Mouse (Mus musculus) lung, embryonic 15.5 days (tissue): ENCODE measurements around the gene Palld. TPM values are rescaled to one million over a fixed set of nuclear protein-coding genes. Genes with fewer than 3 reads are reported as not detected.

Experiments
- ATAC-seq: fragments of 200-750 bp; cut with Nextera tagmentation; 2 replicates; pipeline ENCODE4 v1.8.0; 2017; ENCODE audit warnings: moderate number of reproducible peaks, borderline replicate concordance; ENCODE audit not compliant: low FRiP score, low TSS enrichment; ENCODE audit errors: extremely low read depth
- H3K27ac ChIP-seq: fragments of 300-500 bp; sonication (generic); 2 replicates; pipeline ENCODE4 v1.5.1; 2015; ENCODE audit warnings: moderate library complexity, mild to moderate bottlenecking, inconsistent platforms
- H3K27me3 ChIP-seq: fragments of 300-500 bp; sonication (generic); 2 replicates; pipeline ENCODE4 v1.6.1; 2015; ENCODE audit warnings: inconsistent platforms
- H3K36me3 ChIP-seq: fragments of 300-500 bp; sonication (generic); 2 replicates; pipeline ENCODE4 v1.6.1; 2015; ENCODE audit warnings: inconsistent platforms
- H3K4me1 ChIP-seq: fragments of 300-500 bp; sonication (generic); 2 replicates; pipeline ENCODE4 v1.6.1; 2015; ENCODE audit warnings: inconsistent platforms
- H3K4me2 ChIP-seq: fragments of 300-500 bp; sonication (generic); 2 replicates; pipeline ENCODE4 v1.6.1; 2015; ENCODE audit warnings: inconsistent platforms, mild to moderate bottlenecking, moderate library complexity
- H3K4me3 ChIP-seq: fragments of 300-500 bp; sonication (generic); 2 replicates; pipeline ENCODE4 v1.5.1; 2015; ENCODE audit warnings: mild to moderate bottlenecking, inconsistent platforms
- H3K9ac ChIP-seq: fragments of 300-500 bp; sonication (generic); 2 replicates; pipeline ENCODE4 v1.6.1; 2015; ENCODE audit warnings: inconsistent platforms
- H3K9me3 ChIP-seq: fragments of 300-500 bp; sonication (generic); 2 replicates; pipeline ENCODE4 v1.6.1; 2016; ENCODE audit warnings: inconsistent platforms
- WGBS: fragments of 180-500 bp; shearing (Covaris S2); methylation state at CpG from one replicate; pipeline ENCODE4 v1.1.7; 2015; 5-methylcytosine and 5-hydroxymethylcytosine counted together
- polyA plus RNA-seq: library from polyadenylated mRNA; unstranded; fragments of >200 nt; fragmentation: Nextera tagmentation; extraction: Ambion mirVana; gene quantifications from 2 replicates; pipeline ENCODE4 v1.2.1, GENCODE M21; 2015

The Palld gene
- polyA plus RNA-seq, 1 experiment from 2014 or later: 96.5 TPM

DNA sequence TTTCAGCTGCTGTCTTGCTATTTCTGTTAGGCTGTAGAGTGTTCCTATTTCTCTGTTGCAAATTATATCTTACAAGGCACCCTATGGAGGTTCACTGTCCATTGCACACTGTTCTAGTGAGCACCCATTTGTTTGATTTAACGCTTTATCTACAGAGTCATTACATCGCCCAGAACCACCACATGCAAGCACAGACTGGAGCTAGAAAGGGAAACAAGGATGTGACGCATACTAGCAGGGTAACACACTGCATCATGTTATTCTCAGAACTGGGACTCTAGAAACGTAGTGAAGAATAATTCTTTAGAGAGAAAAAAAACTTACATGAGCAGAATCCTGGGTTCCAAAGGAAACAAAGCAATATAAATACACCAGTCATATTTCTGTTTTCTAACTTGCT lies 432.3 kb downstream of the Palld start:
- H3K4me1 ChIP-seq: peaks cover 6% of the 10 kb centered on the region; the same call in 1 of the 2 replicates
- no peak overlapping the region for H3K9ac ChIP-seq
- WGBS: 83% methylated on average over 4 of the region's 4 CpGs
- ATAC-seq: no peak
- no peak overlapping the region for H3K27ac ChIP-seq
- H3K27me3 ChIP-seq: no peaks in the 10 kb centered on the region
- H3K9me3 ChIP-seq: no peaks in the 10 kb centered on the region
- H3K36me3 ChIP-seq: no peaks in the 10 kb centered on the region
- no peak overlapping the region for H3K4me3 ChIP-seq
- no peak overlapping the region for H3K4me2 ChIP-seq

DNA sequence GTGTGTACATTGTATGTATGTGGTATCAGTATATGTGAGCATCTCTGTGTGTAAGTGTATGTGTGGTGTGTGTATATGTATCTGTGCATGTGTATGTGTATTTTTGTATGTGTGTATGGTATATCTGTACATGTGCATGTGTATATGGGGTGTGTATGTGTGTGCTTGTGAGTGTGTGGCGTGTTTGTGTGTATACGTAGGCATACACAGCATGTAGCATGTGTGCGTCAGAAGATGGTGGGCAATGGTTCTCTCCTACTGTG lies 435.0 kb downstream of the Palld start:
- Histone ChIP-seq H3K9me3 (no peaks in the 10 kb centered on the region), H3K4me3 (no peak overlapping the region), H3K9ac (no peak overlapping the region), H3K36me3 (no peaks in the 10 kb centered on the region), H3K27ac (no peak overlapping the region), H3K4me2 (no peak overlapping the region), H3K27me3 (no peaks in the 10 kb centered on the region), H3K4me1 (peaks cover 6% of the 10 kb centered on the region; the same call in 1 of the 2 replicates)
- 95% methylated on average over 3 of the region's 3 CpGs for WGBS
- no peak for ATAC-seq

DNA sequence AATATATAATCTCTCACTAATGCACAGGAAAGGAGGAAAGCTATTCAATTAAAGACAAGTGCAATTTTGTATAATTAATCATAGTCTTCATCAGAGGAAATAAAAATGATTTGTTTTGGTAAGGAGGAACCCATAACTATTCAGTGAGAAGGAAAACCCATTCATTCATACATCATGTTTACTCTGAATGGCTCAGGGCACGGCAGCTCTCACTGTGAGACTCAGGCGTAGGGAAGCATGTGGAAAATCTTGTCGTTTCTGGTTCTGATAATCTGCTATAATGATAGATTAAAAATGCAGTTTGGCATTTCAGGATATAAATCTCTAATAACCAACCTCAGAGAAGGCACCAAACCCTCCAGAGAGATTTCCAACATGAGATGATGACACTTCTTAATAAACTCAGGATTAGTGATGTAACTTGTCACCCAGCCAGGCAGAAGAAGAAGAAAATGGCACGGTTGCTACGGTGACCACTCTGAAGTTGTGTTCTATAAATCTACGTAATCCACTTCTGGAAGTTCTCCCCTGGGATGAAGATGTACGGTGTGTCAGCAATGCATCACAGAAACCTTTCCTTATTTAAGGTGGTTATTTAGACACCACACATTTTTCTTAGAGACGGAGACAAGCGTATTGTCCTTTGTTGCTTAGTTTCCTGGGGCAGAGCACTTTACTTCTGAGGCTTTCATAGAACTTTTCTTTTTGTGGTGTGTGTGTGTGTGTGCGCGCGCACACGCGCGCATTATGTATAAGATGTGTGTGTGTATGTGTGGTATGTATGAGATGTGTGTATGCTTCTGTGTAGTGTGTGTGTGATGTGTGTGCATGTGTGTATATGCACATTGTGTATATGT lies 435.6 kb downstream of the Palld start:
- no peak for ATAC-seq

DNA sequence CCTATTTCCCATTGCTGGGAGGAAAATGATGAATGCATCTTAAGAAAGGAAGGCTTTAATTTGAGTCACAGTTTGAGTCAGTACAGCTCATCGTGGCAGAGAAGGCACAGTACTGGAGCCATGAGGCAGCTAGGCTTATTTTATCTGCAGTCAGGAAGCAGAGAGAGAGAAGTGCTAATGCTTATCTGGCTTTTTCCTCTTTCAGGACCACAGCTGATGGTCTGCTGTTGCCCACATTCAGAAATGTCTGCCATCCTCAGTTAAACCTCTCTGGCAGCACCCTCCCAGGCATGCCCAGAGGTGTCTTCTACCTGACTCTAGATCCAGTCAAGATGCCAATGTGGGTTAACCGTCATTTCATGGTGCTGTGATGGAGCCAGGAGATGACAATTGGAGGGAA lies 438.1 kb downstream of the Palld start:
- ATAC-seq: no peak
- WGBS: 68% methylated on average over 2 of the region's 2 CpGs
- no peaks in the 10 kb centered on the region for H3K27me3 ChIP-seq

More for the DNA sequence above, 435.6 kb downstream of the Palld start:
- Histone ChIP-seq H3K9ac (no peak overlapping the region), H3K4me1 (peaks cover 6% of the 10 kb centered on the region; the same call in 1 of the 2 replicates), H3K9me3 (no peaks in the 10 kb centered on the region), H3K4me2 (no peak overlapping the region), H3K36me3 (no peaks in the 10 kb centered on the region), H3K27me3 (no peaks in the 10 kb centered on the region), H3K4me3 (no peak overlapping the region), H3K27ac (no peak overlapping the region)
- 77% methylated on average over 15 of the region's 15 CpGs for WGBS

DNA sequence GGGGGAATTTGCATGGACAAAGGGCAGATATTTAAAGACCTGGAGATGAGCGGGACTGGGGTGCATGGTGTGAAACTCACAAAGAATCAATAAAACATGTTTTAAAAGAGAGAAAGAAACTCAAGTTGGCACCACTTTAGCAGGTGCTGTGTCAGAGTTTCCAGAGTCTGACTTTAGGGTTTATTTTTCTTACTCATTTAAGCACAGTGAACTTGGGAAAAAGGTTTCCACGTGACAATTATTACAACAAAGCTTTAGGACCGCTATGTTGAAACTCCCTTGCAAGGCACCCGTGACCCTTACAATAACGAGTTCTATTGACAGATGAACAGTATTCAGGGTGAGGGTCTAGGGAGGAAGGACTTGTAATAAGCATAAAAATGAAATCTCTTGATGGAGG lies 440.3 kb downstream of the Palld start:
- Histone ChIP-seq H3K9me3 (no peaks in the 10 kb centered on the region), H3K9ac (no peak overlapping the region), H3K4me1 (no peaks in the 10 kb centered on the region), H3K27ac (no peak overlapping the region), H3K4me3 (no peak overlapping the region), H3K4me2 (no peak overlapping the region), H3K36me3 (no peaks in the 10 kb centered on the region), H3K27me3 (no peaks in the 10 kb centered on the region)
- 77% methylated on average over 5 of the region's 5 CpGs for WGBS
- ATAC-seq: no peak

More for the DNA sequence above, 438.1 kb downstream of the Palld start:
- no peaks in the 10 kb centered on the region for H3K36me3 ChIP-seq
- H3K4me1 ChIP-seq: peaks cover 6% of the 10 kb centered on the region; the same call in 1 of the 2 replicates
- no peak overlapping the region for H3K4me3 ChIP-seq
- H3K9me3 ChIP-seq: no peaks in the 10 kb centered on the region
- no peak overlapping the region for H3K9ac ChIP-seq
- H3K27ac ChIP-seq: no peak overlapping the region
- H3K4me2 ChIP-seq: no peak overlapping the region

Other genes starting within 250 kb of the Palld start
- 0.55 and 0.64 TPM in 2 replicates for gene Ddx60, start 25.4 kb upstream of the Palld start, polyA plus RNA-seq
- not detected in 2 replicates for gene Anxa10, start 220.5 kb upstream of the Palld start, polyA plus RNA-seq